Mouse (Mus musculus) midbrain, embryonic 16.5 days (tissue): ENCODE measurements around the gene Tecpr2. TPM values are rescaled to one million over a fixed set of nuclear protein-coding genes. Genes with fewer than 3 reads are reported as not detected.
A peak's percentile ranks its signal among the peaks of the same experiment; 100 is the strongest.

ENCODE experiments used
- ATAC-seq: fragments of 200-750 bp; cut with Nextera tagmentation; 2 replicates; pipeline ENCODE4 v1.8.0; 2017; ENCODE audit warnings: moderate TSS enrichment
- H3K27ac ChIP-seq: fragments of 300-500 bp; sonication (generic); 2 replicates; pipeline ENCODE4 v1.5.1; 2014; ENCODE audit warnings: mild to moderate bottlenecking, low read length, mixed read lengths
- H3K27me3 ChIP-seq: fragments of 300-500 bp; sonication (generic); 2 replicates; pipeline ENCODE4 v1.6.1; 2014; ENCODE audit warnings: low read depth, low read length, mixed read lengths; ENCODE audit not compliant: control insufficient read depth, insufficient read depth
- H3K36me3 ChIP-seq: fragments of 300-500 bp; sonication (generic); 2 replicates; pipeline ENCODE4 v1.6.1; 2014; ENCODE audit warnings: mild to moderate bottlenecking, low read length, moderate library complexity, mixed read lengths; ENCODE audit not compliant: control insufficient read depth, insufficient read depth
- H3K4me1 ChIP-seq: fragments of 300-500 bp; sonication (generic); 2 replicates; pipeline ENCODE4 v1.6.1; 2014; ENCODE audit warnings: mild to moderate bottlenecking, low read length, mixed read lengths; ENCODE audit not compliant: control insufficient read depth, insufficient read depth
- H3K4me2 ChIP-seq: fragments of 300-500 bp; sonication (generic); 2 replicates; pipeline ENCODE4 v1.6.1; 2014; ENCODE audit warnings: mild to moderate bottlenecking, low read length, mixed read lengths
- H3K4me3 ChIP-seq: fragments of 300-500 bp; sonication (generic); 2 replicates; pipeline ENCODE4 v1.5.1; 2014; ENCODE audit warnings: low read depth, mild to moderate bottlenecking, low read length, moderate library complexity, mixed read lengths
- H3K9ac ChIP-seq: fragments of 300-500 bp; sonication (generic); 2 replicates; pipeline ENCODE4 v1.6.1; 2014; ENCODE audit warnings: low read depth, low read length, mixed read lengths
- H3K9me3 ChIP-seq: fragments of 300-500 bp; sonication (generic); replicated peaks from 2 replicates; pipeline ENCODE4 v1.6.1; 2014; ENCODE audit warnings: mild to moderate bottlenecking, low read length, mixed read lengths; ENCODE audit not compliant: control insufficient read depth, poor library complexity, severe bottlenecking
- WGBS: fragments of 180-500 bp; shearing (Covaris S2); extraction: QIAGEN DNeasy Blood & Tissue Kit; methylation state at CpG from one replicate; pipeline ENCODE4 v1.1.7; 2014; 5-methylcytosine and 5-hydroxymethylcytosine counted together
- polyA plus RNA-seq: library from polyadenylated mRNA; unstranded; fragments of >200 nt; fragmentation: Nextera tagmentation; extraction: Ambion mirVana; gene quantifications from 2 replicates; pipeline ENCODE4 v1.2.1, GENCODE M21; 2015

Gene Tecpr2
- polyA plus RNA-seq, 1 experiment from 2014 or later = 8.4 TPM

- WGBS = 79% methylated on average over 14 of the region's 14 CpGs
- ATAC-seq = no peak
Observed at GRCm38 (mm10) chr12:111007134-111008103, 118.4 kb downstream of the Tecpr2 start.

GRCm38 (mm10) chr12:111008500-111009490 is 119.7 kb downstream of the Tecpr2 start:
- 0 out of 2 replicates have a peak, but pooled peaks cover 5% of the 10 kb centered on the region for H3K9me3 ChIP-seq

More at GRCm38 (mm10) chr12:111007134-111008103, 118.4 kb downstream of the Tecpr2 start:
- Histone ChIP-seq H3K4me2 (no peak overlapping the region), H3K4me1 (peaks cover 2% of the 10 kb centered on the region; the same call in 1 of the 2 replicates), H3K9ac (no peak overlapping the region), H3K9me3 (no peaks in the 10 kb centered on the region), H3K4me3 (no peak overlapping the region), H3K27ac (no peak overlapping the region), H3K36me3 (no peaks in the 10 kb centered on the region), H3K27me3 (no peaks in the 10 kb centered on the region)

GRCm38 (mm10) chr12:111009615-111010257 is 120.7 kb downstream of the Tecpr2 start:
- 78% methylated on average over 6 of the region's 6 CpGs for WGBS
- Histone ChIP-seq H3K4me1 (peaks cover 2% of the 10 kb centered on the region; the same call in 1 of the 2 replicates), H3K4me3 (no peak overlapping the region), H3K9me3 (0 out of 2 replicates have a peak, but pooled peaks cover 5% of the 10 kb centered on the region), H3K27ac (no peak overlapping the region), H3K4me2 (no peak overlapping the region), H3K9ac (no peak overlapping the region), H3K27me3 (no peaks in the 10 kb centered on the region), H3K36me3 (no peaks in the 10 kb centered on the region)
- ATAC-seq = no peak

More at GRCm38 (mm10) chr12:111008500-111009490, 119.7 kb downstream of the Tecpr2 start:
- Histone ChIP-seq H3K36me3 (no peaks in the 10 kb centered on the region), H3K4me2 (no peak overlapping the region), H3K4me1 (peaks cover 2% of the 10 kb centered on the region; the same call in 1 of the 2 replicates), H3K4me3 (no peak overlapping the region), H3K27ac (no peak overlapping the region), H3K27me3 (no peaks in the 10 kb centered on the region), H3K9ac (0 out of 2 replicates have a peak overlapping the region, but pooled peaks have one; percentile 20)
- ATAC-seq = no peak
- 62% methylated on average over 11 of the region's 11 CpGs for WGBS

- no peaks in the 10 kb centered on the region for H3K27me3 ChIP-seq
- no peak overlapping the region for H3K4me3 ChIP-seq
- no peak overlapping the region for H3K9ac ChIP-seq
- H3K4me1 ChIP-seq = no peaks in the 10 kb centered on the region
- H3K27ac ChIP-seq = no peak overlapping the region
- no peaks in the 10 kb centered on the region for H3K36me3 ChIP-seq
- 0 out of 2 replicates have a peak, but pooled peaks cover 5% of the 10 kb centered on the region for H3K9me3 ChIP-seq
- no peak for ATAC-seq
- H3K4me2 ChIP-seq = no peak overlapping the region
- 88% methylated on average over 3 of the region's 3 CpGs for WGBS
Observed at GRCm38 (mm10) chr12:111016807-111017206, 127.7 kb downstream of the Tecpr2 start.

GRCm38 (mm10) chr12:111018068-111018467 is 129.0 kb downstream of the Tecpr2 start:
- Histone ChIP-seq H3K4me3 (no peak overlapping the region), H3K27me3 (no peaks in the 10 kb centered on the region), H3K9ac (no peak overlapping the region), H3K27ac (no peak overlapping the region), H3K36me3 (no peaks in the 10 kb centered on the region), H3K4me1 (no peaks in the 10 kb centered on the region), H3K4me2 (no peak overlapping the region), H3K9me3 (no peaks in the 10 kb centered on the region)
- no peak for ATAC-seq
- 92% methylated on average over 11 of the region's 11 CpGs for WGBS

- no peaks in the 10 kb centered on the region for H3K27me3 ChIP-seq
- no peak overlapping the region for H3K4me3 ChIP-seq
- 93% methylated on average over 2 of the region's 2 CpGs for WGBS
- no peaks in the 10 kb centered on the region for H3K9me3 ChIP-seq
- no peaks in the 10 kb centered on the region for H3K36me3 ChIP-seq
- no peak overlapping the region for H3K27ac ChIP-seq
- H3K4me1 ChIP-seq = no peaks in the 10 kb centered on the region
- H3K4me2 ChIP-seq = no peak overlapping the region
- ATAC-seq = no peak
- no peak overlapping the region for H3K9ac ChIP-seq
Observed at GRCm38 (mm10) chr12:111019086-111019485, 130.0 kb downstream of the Tecpr2 start.

- no peaks in the 10 kb centered on the region for H3K9me3 ChIP-seq
- no peaks in the 10 kb centered on the region for H3K36me3 ChIP-seq
- H3K27me3 ChIP-seq = no peaks in the 10 kb centered on the region
- H3K4me1 ChIP-seq = no peaks in the 10 kb centered on the region
- no peak overlapping the region for H3K9ac ChIP-seq
- no peak overlapping the region for H3K4me3 ChIP-seq
- no peak overlapping the region for H3K4me2 ChIP-seq
- WGBS = 19% methylated on average over 1 of the region's 1 CpGs
- no peak overlapping the region for H3K27ac ChIP-seq
- no peak for ATAC-seq
Observed at GRCm38 (mm10) chr12:111021138-111021537, 132.1 kb downstream of the Tecpr2 start.

- H3K27me3 ChIP-seq = no peaks in the 10 kb centered on the region
- no peaks in the 10 kb centered on the region for H3K36me3 ChIP-seq
- H3K9ac ChIP-seq = no peak overlapping the region
Observed at GRCm38 (mm10) chr12:111021577-111021976, 132.5 kb downstream of the Tecpr2 start.

More at GRCm38 (mm10) chr12:111021577-111021976, 132.5 kb downstream of the Tecpr2 start:
- no peak for ATAC-seq
- 69% methylated on average over 3 of the region's 3 CpGs for WGBS
- Histone ChIP-seq H3K9me3 (no peaks in the 10 kb centered on the region), H3K4me2 (no peak overlapping the region), H3K4me1 (no peaks in the 10 kb centered on the region), H3K27ac (no peak overlapping the region), H3K4me3 (no peak overlapping the region)
